Mouse (Mus musculus) layer of hippocampus, adult 18-20 months (tissue): ENCODE measurements around the gene Rbms3. TPM values are rescaled to one million over a fixed set of nuclear protein-coding genes. Genes with fewer than 3 reads are reported as not detected.

Source experiments
- DNase-seq, 2 experiments: peaks; one replicate each; pipeline ENCODE4 v3.0.0; 2022; ENCODE audit warnings: low spot score in 2 of 2
- total RNA-seq, 2 experiments: library from RNA; stranded (reverse); gene quantifications; 2 replicates each; pipeline ENCODE4 v1.2.3; 2021

The Rbms3 gene
- total RNA-seq, 2 experiments from 2014 or later = 14.8 to 16.6 TPM

GRCm38 (mm10) chr9:116657141-116657540 is 972.6 kb downstream of the Rbms3 start:
- no peak for DNase-seq

- no peak for DNase-seq
Measured at GRCm38 (mm10) chr9:116651414-116651813, 978.3 kb downstream of the Rbms3 start.

DNA sequence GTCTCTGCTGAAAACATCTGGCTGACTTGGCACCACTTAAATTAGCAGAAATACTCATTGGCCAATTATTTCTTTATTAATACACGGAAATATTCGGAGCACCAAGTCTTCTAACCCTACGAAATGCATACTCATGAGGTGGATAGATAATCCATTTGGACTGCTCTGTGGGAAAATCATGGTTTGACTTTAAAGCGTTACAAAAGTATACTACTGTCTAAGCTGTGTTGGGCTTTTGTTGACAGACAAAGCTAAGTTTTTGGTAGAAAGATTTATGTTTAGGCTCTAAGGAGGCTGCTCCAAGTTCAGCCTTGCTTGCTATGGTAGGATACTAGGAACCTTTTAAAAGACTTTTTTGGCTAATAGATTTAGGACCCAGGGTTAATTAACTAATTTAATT is 979.8 kb downstream of the Rbms3 start:
- no peak for DNase-seq

- DNase-seq = no peak
Measured at GRCm38 (mm10) chr9:116649086-116649792, 980.5 kb downstream of the Rbms3 start.

GRCm38 (mm10) chr9:116644616-116645015 is 985.1 kb downstream of the Rbms3 start:
- no peak for DNase-seq

DNA sequence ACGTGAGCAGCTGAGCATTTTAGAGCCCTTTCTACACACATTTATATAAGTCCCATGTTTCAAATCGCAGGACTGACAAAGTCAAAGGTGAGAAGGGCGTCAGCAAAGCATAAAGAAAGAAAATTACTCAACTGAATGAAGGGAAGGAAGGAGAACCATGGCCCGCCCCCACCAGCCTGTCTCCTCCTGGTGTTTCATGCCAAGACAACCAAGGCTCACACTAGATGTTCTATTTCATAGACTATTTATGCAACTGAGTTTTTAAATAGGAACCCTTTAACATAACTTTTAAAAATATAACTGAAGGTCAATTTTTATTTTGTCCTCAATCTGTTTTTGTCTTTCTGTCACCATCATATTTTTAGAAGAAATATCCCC is 989.4 kb downstream of the Rbms3 start:
- DNase-seq = no peak

- DNase-seq = no peak
Measured at GRCm38 (mm10) chr9:116639597-116640301, 990.0 kb downstream of the Rbms3 start.

- DNase-seq = no peak
Measured at GRCm38 (mm10) chr9:116633786-116634185, 995.9 kb downstream of the Rbms3 start.

DNA sequence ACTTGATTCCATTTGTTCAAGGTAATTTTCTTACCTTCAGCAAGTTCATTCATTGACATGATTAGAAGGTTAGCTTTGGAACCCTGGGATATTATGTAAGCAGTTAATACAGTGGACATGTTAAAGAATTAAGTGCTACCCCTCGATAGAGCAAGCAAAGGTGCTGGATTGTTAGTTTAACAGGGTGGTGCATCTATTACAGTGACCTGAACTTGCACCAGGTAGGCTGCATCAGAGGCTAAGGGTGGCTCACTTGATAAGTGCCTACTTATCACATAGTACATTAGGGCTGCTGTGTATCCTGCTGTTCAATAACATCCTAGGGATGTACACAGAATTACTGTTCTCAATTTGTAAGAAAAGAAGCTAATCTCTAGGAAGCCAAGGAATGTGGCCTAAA is 996.6 kb downstream of the Rbms3 start:
- no peak for DNase-seq

- no peak for DNase-seq
Measured at GRCm38 (mm10) chr9:116631816-116632215, 997.9 kb downstream of the Rbms3 start.

GRCm38 (mm10) chr9:116630805-116631204 is 998.9 kb downstream of the Rbms3 start:
- no peak for DNase-seq

DNA sequence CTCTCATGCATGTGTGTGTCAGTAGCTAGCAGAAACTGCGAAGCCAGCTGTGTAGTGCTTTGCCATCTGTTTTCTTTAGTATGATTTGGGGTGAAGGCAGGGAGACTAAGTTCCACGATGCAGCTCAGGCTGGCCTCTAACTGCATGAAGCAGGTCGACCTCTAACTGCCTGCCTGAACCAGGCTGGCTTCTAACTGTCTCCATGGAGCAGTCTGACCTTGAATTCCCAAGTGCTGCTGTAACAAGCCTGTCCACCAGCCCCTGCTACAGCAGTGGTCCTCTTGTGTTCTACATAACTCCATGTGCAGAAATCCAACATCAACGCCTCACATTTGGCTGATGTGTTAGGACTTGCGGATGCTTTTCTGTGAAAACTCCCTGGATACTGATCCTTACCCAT is 1009.3 kb downstream of the Rbms3 start:
- DNase-seq = no peak

DNA sequence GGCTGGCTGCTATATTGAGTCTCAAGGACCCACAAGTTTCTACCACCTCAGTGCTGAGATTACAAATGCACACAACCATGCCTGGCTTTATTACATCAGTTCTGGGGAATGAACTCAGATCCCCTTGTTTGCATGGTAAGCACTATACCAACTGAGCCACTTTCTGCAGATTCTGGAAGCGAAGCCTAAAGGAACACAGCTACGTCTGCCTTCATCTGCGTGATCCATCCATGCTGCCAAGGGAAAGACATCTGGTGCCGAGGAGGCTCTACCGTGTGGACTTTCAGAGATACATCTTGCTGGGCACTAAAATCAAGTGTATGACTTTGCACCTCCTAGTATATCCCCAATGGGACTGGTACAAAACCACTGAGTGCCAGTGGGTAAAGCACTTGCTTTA is 1010.8 kb downstream of the Rbms3 start:
- DNase-seq = no peak

DNA sequence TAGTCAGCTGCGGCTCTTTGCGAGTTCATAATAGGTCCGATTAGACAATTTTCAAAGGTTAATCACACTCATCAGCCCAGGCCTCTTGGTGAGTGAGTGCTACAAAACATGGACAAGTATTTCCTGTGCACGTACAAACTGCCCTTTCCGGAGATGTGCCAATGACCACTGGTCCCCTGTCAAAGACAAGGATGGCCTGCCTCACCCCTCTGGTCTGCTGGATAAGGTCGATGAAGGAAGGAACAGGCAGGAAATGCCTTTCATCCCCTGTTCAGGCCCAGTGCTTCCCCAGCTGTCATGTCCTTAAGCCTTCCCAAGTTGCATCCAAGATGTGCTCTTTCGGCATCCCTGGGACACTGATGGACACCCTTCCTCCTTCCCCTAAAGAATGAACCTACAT is 1016.4 kb downstream of the Rbms3 start:
- DNase-seq = no peak

DNA sequence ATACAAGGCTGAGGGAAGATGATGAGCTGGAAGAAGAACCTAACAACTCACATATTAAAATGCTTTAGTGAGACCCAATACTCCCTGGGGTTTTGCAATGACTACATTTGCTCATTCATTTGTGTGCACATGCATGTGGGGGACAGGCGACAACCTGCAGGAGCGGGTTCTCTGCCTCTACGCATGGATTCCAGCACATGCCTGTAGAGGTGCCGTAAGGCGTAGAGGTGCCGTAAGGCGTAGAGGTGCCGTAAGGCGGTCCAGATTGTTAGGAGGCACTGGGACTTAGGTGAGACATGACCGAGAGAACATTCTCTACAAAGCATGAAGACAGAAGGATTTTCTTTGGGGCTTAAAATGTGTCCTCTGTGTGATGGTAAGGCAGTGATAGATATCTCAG is 1033.7 kb downstream of the Rbms3 start:
- no peak for DNase-seq

GRCm38 (mm10) chr9:116592486-116592885 is 1037.2 kb downstream of the Rbms3 start:
- no peak for DNase-seq

- no peak for DNase-seq
Measured at GRCm38 (mm10) chr9:116591071-116591470, 1038.6 kb downstream of the Rbms3 start.

DNA sequence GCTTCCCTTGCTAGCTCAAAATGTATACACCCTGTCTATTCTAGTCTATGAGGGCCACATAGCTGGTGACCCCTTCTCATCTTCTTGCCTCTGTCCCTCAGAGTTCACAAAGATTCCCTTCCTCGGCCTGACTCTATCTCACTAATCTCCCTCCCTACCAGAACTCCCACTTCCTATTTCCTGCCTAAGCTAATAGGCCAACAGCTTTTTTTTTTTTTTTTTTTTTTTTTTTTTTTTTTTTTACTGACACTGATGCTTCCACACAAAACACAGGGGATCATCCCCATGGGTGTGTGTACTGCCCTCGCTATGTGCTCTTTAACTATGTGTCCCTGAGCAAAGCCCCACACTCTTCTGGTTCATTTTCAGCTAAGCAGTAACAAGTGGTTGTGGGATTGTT is 1060.0 kb downstream of the Rbms3 start:
- no peak for DNase-seq

DNA sequence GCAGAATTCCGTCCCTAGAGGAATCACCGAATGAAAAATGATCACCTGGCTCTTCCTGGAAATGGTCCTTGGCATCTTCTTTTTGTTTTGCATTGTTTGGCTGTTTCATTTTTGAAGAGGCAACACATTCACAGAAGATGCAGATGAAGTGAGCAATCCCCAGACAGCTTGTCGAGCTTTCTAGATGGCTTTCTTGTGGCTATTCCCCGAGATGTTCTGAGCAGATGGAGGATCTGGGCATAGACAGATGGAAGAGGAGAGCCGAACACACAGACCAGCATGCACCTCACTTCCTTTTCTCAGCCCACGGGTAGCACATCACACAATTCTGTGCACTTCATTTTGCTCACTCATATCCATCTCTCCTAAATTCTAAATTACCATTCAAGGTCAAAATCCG is 1063.0 kb downstream of the Rbms3 start:
- peak in 1 of 2 experiments; percentile 10 for DNase-seq

DNA sequence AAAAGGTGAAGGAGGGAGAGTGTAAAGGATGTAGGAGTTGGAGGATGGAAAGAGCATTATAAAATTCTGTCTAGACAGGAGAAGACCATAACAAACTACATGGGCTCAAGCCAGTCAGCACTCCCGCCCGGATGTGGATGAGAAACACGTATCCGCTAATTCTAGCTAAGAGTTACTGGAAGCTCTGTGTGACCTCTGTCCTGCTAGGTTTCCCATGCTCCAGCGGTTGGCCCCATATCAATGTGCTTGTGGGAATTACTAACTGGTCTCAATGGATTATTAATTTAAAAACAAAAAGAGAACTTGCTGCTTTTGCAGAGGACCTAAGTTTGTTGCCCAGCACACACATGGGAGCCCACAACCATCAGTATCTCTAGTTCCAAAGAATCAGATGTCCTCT is 1071.9 kb downstream of the Rbms3 start:
- no peak for DNase-seq

DNA sequence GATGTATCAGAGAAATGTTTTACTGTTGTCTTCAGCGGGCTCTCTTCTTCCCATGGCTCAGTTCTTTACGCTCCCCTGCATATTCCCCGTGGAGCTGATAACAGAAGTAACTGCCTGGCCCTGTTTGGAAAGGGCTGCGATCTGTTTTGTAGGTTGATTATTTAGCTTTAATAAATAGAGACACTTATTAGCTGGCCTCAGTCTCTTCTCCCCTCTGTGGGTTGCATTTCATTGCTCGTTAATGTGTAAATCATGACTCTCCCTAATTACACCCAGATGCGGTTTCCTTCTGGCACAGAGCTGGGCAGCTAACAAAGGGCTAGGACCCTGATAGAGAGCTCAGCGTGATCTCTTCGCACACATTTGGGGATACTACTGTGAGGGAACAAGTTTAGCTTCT is 1073.1 kb downstream of the Rbms3 start:
- DNase-seq = no peak

DNA sequence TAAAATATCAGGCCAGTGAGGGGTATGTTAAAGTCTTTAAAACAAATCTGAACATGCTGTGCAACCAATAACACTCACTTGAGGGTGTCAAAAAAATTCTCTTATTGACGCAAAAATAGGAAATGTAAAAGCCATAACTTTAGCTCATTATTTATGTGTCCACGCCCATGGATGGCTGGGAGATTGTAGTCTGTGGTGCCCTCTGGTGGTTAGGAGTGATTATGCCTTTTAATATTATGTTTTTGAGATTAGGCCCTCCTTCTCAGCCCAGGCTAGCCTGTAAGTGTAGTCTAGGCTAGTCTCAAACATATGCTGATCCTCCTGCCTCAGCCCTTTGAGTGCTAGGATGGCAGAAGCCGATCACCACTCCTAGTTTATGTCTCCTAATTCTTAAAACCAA is 1076.5 kb downstream of the Rbms3 start:
- peak in 1 of 2 experiments; percentile 42 for DNase-seq

- no peak for DNase-seq
Measured at GRCm38 (mm10) chr9:116546156-116546555, 1083.6 kb downstream of the Rbms3 start.
